Mouse (Mus musculus): ENCODE results near the gene Dmap1. TPM values are rescaled to one million over a fixed set of nuclear protein-coding genes. Genes with fewer than 3 reads are reported as not detected.
A peak's percentile ranks its signal among the peaks of the same experiment; 100 is the strongest.

Dmap1 gene
- total RNA-seq (2021), result 10 to 100 TPM; 29.1 to 29.4 TPM

DNA sequence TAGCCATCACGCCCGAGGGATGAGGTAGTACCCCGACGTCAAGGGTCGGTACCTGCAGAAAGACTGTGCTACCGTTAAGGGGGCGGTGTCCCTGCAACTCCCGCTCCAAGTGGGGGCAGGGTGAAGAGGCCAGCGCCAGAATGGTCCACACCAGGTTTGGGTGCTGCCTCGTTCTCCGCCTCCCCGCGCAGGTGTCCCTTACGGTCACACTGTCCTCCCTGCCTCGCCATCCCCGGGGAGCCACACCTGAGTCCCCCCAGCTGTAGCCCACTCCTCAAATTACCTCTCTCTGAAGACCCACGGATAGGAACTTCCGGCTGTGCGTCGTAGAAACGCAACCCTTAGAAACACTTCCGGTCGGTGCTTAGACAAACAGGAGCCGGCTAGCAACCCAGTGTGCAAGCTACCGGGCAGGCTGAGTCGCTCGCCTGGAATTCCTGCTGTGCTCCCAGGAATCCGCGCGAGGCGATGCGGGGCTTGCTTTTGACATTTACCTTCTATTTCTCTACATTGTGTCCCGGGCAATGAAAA lies at the start of gene Dmap1:
TSS of gene Dmap1 (minus strand) at position 343 of the 531 bp plus-strand sequence.
- peak; percentile 89 for DNase-seq

DNA sequence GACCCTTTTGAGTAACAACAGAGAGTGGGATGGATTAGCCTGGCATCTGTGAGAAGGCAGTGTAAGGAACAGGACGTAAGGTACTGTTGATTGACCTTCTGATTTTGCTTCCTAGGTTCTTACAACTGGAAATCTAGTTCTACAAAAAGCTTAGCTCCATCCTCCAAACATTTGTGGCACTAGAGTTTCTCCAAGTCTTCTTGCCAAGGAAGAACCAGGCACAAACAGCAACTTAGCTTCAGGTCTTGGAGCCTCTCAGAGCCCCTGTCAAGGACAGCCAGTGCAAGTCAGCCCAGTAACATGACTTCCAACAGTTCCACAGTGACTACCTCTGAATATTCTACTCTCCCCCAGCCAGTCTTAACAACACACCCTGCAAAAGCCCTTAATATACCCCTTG lies 42.0 kb upstream of the Dmap1 start, which contains the start of gene Gm12845:
TSS of gene Gm12845 (plus strand) at position 301 of the 400 bp plus-strand sequence.
- DNase-seq, result no peak

DNA sequence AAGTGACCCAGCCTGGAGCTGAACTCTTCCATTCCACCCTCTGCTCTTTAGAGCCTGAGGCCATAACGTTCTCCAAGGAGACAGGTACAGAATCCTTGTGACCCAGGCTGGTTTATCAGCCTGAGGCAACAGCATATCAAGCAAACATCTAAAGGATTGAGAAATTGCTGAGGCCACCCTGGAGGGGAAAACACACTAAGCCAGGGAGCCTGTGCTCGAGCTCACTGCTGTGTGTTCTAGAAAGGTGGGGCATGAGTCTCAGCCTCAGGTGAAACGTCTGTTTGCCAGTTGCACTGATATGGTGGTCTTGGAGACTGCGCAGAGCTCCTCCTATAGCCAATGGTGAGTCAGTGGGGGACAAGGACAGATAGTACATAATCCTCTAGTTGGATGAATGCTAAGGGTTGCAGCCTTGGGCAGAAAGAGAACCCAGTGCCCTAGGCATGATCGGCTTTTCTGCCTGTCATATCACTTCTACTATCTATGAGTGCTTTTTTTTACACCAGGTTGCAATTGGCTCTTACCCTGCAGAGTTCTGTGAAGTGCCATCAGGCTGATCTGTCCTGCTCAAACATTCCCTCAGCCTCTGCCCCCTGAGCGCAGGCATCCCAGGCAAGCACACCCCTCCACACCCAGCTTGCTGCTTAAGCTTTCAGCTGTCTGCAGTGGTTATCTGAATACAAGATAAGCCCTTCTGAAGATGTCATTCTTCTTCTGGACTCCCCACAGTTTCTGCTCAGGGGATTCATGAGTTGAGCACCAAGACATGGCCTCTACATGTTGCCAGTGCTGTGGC lies 31.4 kb upstream of the Dmap1 start:
- no peak for DNase-seq

DNA sequence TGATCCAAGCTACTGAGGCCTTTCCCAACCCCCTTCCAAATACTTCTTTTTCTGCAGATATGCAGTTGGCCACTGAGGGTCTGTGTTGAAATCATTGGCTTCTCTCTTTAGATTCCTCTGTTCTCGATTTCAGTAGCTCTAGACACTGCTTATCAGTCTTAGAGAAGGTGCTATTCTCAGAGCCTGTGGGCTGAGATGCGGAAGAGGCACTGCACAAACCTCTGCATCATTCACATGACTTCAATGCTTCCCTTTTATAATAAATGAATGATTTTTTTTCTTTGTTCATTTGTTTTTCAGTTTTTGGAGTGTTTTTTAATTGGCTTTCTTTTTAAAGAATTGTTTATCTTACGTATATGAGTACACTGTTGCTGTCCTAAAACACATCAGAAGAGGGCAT lies 30.2 kb upstream of the Dmap1 start:
- DNase-seq, result no peak

DNA sequence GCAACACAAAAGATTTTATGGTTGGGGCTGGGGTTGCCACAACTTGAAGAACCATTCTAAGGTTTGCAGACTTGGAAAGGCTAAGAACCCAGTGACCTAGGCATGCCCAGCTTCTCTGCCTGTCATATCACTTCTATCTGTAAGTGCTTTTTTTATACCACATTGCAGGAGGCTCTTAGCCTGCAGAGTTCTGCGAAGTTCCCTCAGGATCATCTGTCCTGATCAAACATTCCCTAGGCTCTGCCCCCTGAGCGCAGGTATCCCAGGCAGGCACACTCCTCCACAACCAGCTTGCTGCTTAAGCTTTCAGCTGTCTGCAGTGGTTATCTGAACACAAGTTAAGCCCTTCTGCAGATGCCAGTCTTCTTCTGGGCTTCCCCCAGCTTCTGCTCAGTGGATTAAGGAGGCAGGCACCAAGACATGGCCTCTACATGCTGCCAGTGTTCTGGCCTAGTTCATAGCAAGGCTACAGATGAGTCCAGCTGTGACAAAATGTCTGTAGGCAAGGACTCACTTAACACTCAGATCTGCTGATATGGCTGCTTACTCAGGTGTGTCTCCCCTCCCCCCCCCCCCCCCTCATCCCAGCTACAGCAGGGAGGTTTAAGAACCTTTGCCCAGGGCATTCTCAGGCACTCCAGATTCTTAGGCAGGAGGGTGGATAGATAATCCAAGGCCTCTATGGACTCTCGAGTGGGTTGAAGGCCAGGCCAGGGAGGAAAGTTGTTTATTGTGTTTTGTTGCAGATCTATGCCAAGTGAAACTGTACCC lies 26.9 kb upstream of the Dmap1 start:
- no peak for DNase-seq

DNA sequence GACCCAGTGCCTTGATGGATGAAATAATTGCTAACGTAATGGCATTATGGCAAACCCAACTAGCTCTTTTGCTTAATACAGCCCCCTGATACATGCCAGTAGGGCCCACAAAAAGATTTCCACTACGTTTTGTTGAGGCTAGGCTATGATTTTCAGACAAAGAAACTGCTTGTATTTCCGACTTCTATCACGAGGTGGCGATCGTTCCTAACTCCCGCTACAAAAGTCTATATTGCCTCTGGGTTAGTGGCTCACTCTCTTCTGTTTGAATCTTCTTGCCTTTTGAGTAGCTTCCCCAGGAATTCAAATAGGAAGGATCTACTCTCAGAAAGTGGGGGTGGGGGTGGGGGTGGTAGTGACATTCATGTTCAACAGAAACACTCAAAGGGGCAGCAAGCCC lies 23.3 kb upstream of the Dmap1 start:
- DNase-seq, result peak; percentile 70

DNA sequence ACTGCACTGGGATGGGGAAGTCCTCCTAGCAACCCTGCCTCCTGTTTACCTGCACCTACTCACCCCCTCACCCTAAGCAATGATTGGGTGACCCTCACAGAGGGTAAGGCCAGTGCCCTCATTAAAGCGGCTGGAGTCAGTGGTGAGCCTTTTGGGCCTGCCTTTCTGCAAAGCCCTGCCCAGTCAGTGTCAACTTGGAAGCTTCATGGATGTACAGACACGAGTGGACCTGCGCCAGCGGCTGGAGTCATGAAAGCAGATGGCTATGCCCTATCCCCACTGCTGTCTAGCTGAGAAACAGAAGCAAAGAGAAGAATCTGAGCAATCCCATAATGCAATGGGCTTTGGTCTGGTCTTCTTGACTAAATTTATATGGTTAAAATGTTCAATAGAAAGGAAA lies 4.3 kb upstream of the Dmap1 start:
- DNase-seq, result no peak

DNA sequence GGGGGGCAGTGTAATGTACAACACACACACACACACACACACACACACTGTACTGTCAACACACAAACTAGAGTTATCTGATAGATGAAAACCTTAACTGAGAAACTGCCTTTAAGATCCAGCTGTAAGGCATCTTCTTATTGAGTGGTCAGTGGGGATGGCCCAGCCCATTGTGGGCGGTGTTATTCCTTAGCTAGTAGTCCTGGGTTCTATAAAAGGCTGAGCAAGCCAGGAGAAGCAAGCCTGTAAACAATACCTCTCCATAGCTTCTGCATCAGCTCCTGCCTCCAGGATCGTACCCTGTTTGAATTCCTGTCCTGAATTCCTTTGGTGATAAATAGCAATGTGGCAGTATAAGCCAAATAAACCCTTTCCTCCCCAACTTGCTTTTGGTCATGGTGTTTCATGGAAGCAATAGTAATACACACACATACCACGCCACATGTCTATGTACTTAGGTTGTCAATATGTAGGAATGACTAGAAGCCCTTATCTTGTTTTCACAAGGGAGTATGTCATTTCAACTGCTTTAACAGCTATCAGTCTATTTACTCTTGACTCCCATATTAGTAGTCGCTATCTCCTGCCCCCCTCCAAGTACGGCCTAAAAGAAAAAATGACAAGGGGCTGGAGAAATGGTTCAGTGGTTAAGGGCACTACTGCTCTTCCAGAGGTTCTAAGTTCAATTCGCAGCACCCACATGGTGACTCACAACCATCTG lies 1.1 kb upstream of the Dmap1 start:
- DNase-seq, result no peak

DNA sequence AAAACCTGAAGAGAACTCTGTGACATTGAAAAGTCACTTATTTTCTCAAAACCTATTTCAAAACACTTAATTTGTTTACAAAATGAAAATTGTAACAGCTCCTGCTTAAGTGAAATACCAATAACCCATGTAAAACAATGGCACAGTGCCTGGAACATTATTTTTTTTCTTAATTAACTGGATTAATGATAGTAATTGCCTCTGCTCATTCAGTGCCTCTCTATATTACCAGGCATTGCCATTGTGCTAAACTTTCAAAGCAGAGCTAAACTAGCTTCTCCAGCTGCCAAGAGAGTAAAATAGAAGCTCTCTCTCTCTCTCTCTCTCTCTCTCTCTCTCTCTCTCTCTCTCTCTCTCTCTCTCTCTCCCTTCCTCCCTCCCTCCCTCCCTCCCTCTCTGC lies 390 bp upstream of the Dmap1 start:
- no peak for DNase-seq

DNA sequence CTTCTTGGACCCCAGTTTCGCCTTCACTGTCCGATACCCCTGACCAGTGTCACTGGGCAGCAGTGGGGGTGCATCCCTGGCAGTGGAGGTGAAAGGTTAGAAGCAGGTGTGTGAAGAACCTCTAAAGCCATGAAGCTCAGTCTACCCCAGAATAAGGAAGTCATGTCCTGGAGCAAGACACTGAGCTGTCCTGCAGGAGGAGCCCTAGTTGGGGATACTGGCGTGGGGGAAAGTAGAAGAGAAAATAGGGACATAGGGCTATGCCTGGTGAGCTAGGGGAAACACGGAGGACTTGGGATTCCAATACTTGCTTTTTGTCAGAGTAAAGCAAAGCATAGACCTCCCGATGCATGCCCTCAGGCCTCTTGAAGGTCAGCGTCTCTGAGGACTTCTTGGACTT lies 1.1 kb downstream of the Dmap1 start:
- no peak for DNase-seq

DNA sequence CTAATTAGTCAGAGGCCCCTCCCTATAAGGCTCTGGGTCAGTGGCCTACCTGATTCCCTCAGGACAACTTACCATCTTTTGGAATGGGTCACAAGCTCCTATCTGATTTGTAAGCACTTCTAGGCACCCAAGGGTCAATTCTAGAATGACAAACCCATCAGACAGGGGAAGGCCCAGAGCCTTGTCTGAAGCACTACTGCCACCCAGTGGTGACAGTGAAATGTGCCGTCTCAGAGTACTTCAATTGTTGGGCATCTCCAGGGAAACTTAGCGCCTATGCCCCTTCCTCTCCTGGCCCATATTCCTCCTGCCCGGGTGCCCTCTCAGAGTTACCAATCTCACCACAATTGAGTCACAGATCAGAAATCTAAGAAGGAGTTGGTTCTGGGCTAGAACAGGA lies 5.2 kb downstream of the Dmap1 start:
- DNase-seq, result peak; percentile 88

DNA sequence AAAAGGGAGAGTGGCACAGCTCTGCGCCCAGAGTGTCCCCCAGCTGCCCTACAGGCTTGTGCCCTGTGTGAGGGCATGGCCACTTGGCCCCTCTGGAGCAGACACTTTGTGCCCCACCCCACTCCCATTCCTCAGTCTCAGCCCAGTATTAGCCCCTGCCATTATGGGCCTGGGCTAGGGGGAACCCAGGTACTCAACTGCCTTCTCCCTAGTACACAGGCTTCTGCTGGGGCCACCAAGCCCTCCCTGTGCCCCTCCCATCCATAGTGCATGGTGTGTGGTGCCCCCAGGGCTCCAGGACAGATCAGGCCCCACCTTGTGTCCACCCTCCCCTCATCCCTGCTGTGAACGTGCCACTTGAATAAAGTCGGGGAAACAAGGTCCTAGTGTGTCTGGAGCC lies 8.2 kb downstream of the Dmap1 start:
- DNase-seq, result no peak

DNA sequence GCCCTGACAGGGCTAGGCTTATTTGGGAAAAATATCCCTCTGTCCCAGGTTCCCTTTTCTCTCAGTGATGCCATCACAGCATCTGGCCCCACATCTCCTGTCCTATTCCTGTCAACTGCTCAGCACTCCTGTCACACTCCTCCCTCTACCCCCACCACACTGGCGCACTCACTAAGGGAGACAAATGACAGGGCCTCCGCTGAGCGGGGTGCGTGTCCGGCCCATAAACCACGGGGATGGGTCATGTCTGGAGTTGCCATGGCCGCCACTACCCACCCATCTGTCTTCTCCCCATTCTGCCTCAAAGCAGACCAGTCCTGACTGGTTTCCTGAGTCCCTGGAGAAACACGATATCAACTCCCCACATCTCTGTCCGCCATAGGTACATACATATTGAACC lies 10.0 kb downstream of the Dmap1 start:
- no peak for DNase-seq

DNA sequence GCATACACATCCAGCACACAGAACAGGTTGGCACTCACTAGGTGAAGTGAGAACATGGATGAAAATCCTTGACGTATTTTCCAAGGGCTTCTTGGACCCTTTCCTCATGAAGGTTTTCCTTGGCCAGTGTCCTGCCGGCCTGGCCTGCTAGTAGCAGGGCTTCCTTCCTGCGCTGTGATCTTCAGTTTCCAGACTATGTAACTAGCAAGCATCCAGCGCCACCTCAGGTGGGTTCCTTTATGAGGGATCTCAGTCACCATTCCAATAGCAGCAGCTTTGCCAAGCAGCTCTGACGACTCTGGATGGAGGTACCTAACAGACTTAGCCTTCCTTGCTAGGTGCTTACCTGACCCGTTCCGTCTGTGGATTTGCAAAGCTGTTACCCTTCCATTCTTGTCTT lies 12.2 kb downstream of the Dmap1 start:
- no peak for DNase-seq

DNA sequence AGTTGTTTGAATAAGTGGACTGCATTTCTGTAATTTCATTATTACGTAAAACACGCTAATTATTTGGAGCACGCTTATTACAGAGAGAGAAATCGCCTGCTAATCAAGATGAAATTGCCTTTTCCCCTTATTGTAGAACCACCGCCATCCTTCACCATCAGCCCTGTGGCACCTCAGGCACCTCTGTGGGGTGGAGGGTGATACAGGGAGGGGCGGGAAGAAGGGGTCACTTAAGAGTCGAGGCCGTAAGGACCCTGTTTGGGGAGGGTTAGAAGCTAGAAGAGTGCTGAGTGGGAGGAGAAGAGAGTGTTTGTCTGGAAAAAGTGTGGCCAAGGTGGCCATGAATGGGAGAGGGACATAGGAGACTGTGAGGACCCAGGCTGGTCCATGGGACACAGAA lies 16.0 kb downstream of the Dmap1 start:
- no peak for DNase-seq

DNA sequence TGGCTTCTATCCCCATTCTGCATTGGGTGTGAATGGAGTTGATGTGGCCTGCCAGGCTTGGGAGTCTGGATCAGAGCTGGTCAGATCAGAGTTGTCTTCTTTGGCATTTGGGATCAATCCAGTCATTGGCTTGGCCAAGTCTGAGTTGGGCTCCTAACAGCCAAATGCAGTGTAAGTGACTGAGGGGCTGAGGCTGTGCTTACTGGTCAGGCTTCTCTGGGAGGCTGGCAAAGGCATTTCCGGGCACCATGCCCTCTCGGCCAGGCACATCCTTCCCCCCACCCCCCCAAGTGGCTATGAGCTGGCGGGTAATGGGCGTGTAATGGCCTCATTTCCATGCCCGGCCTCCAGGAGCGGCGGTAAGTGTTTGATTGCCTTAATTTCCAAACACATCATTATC lies 16.5 kb downstream of the Dmap1 start:
- no peak for DNase-seq

DNA sequence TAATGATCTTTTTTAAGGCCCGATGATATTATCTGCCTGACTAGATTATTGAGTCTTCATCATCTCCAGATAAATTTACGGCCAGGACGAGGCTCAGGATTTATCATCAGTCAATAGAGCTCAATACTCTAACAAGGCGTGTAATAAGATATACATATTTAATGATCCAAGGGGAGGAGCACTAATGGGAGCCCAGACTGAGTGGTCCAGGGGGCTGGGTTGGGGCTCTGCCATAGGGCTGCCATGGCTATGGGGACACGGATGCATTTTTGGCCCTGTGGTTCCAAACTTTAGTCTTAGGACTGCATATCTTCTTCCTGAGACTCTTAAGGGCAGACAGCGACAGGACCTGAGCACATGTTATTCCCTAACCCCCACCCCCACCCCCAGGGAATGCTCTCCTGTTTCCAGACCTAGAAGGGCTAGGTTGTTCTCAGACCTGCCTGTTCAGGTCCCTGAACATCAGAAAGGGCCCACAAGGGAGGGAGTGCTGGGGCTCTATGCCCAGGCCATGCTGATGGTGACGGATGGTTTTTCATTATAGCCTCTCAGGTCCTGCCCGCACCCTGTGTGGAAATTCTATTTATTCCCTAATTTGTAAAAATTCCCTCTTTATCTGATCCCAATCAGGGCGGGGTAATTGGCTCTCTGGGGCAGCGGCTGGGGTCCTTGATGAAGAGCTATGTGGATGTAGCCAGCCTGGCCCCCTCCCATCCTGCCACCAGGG lies 17.5 kb downstream of the Dmap1 start:
- no peak for DNase-seq

DNA sequence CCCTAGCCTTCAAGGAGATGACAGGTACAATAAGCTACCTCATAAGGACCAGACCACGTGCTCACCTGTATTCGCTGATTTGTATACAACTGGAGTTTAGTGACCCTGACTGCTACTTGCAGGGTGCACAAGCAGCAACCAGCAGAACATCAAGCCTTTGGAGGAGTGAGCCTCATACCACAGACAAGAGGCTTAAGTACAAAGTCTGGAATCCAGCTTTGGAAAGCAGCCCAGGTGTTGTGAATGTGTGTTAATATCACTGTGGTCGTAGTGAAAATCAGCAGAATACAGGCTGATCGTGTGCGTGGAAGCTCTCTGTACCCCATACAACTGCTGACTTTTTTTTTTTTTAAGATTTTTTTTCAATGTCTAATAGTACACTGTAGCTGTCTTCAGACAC lies 22.1 kb downstream of the Dmap1 start:
- DNase-seq, result no peak

DNA sequence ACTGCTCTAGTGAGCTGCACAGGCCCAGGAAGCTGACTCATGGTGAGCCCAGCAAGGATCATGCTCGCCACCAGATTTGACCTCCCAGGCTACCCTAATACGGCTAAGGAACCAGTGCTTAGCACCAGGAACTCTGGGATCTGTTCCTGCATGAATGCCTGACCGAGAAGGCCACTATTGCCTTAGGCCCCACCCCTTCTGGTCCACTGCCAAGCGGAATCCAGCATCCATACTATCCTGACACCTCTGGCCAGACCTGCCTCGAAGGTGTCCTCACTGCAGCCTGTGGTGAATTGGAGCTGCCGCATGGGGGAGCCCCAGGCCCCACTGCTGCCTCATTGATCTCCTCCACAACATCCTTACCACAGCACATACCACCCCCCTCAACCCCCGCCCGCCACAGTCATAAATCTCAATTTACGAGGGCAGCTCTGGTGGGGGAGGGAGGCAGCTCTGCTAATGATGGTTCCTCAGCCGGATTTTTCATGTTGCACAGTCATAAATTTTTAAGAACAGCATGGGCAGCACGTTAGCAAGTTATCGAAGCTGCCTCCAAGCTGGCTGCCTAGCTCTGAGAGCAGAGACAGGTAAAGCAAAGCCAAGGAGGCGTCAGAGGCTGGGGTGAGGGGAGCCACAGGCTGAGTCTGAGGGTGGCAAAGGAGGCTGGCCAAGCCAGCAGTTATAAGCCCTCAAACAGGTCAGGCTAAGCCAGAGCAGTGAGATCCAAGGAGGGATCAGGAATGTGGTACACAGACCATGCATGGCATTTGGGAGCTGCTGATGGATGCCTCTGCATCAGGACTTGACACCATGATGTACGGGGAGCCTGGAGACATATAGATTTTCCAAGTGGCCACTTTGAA lies 23.3 kb downstream of the Dmap1 start:
- DNase-seq, result peak; percentile 39

DNA sequence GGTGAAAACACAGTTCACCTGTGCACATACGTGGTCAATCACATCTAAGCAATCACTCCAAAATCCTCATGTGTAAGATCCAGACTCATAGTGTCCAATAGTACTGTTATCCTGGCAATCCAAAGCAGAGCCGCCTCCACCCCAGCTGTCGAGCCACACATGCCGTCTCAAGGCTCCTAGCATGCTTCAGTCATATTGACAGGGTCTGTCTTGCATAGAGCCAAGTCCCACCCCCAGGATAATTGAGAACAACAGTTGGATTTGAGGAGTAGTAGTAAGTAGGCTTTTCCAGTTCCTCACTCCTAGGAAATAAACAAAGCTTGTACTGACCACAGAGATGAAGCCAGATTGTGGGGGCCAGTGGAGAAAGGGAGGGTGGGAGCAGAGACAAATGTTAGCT lies 24.4 kb downstream of the Dmap1 start:
- DNase-seq, result no peak

DNA sequence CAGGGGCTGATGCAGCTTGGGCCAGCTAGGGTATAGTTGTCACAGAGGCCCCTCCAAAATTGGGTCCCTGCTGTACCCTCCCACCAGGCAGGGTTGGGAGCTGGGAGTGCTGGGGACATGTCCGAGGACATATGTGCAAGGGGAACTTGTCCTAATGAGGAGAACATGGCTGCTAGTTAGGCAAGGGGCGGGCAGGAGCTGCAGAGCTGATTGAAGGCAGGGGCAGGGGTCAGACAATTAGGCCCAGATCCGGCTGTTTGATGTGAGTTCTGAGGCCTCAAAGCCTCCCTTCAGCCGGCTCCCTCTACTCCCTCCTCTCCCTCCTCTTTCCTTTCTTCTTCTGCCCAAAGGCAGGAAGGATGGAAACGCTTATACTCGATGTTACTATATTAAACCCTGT lies 25.1 kb downstream of the Dmap1 start:
- DNase-seq, result no peak

Data from heart, postnatal 4 days (tissue).